Mouse (Mus musculus) kidney, postnatal 14 days (tissue): ENCODE results near the gene 2510009E07Rik.
"Not testable (repeated sequence)": the region's sequence is repeated elsewhere in the genome, so short reads cannot be mapped to it uniquely, and the experiment has no call there.

ENCODE experiments used
- DNase-seq: peaks from one replicate; pipeline ENCODE4 v3.0.0; 2022; ENCODE audit warnings: mixed read lengths

The 2510009E07Rik gene

DNA sequence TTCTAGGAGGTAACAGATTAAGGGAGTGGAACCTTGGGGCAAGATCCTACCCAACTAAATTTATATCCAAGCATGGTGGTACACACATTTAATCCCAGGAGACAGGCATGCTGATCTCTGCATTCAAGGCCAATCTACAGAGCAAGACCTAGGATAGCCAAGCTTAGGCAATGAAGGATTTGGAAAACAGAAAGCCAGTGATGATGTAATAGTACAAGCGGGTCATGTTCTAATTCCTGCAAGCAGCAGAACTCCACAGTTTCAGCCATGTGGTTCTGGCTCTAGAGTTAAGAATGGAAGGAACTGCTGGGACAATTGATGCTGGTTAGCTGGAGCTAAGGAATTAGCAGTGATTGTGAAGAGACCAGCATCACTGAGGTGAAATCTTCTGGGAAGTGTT is 20.8 kb downstream of the 2510009E07Rik start:
- DNase-seq = not testable (repeated sequence)

DNA sequence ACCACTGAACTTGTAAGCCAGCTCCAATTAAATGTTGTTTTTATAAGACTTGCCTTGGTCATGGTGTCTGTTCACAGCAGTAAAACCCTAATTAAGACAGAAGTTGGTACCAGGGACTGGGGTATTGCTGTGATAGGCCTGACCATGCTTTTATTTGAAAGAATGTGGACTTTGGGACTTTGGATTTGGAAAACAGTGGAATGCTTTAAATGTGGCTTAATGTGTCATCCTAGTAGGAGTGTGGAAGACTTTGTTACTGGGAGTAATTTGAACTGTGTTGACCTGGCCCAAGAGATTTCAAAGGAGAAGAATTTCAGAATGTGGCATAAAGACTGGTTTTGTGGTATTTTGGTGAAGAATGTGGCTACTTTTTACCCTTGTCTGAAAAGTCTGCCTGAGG is 21.4 kb downstream of the 2510009E07Rik start:
- not testable (repeated sequence) for DNase-seq

DNA sequence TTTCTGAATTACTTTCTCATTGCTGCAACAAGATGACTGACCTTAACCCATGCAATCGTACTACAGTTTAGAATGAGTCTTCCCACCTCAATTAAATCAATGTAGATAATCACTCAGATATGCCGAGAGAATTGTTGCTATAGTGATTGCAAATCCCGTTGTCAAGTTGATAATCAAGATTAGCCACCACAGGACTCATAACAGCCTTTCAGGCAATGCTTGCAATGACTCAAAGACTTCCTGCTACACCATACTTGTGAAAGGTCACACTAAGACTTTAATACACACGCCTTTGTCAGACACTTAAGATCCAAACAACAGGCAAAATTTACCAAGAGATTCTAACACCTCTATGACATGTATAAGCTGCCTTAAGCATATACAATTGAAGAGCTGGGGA is 22.6 kb downstream of the 2510009E07Rik start:
- DNase-seq = no peak

- no peak for DNase-seq
Observed at GRCm38 (mm10) chr16:21665423-21665986, 29.0 kb downstream of the 2510009E07Rik start.

- no peak for DNase-seq
Observed at GRCm38 (mm10) chr16:21664633-21665363, 29.7 kb downstream of the 2510009E07Rik start.

DNA sequence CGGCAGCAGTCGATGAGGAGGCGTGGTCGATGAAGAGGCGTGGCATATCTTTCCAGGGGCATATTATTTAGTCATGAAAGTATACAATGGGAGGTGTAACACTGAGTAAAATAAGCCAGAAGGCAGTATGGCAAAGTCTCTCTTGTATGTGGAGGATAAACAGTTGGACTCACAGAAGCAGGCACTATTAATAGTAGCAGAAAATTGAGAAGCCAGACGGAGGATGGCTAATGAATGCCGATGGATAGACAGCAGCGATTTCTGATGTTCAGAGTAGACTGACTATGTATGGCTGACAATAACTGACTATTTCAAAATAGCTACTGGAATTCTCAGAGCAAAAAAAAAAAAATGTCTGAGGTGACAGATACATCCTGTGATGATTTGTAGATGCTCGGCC is 38.5 kb downstream of the 2510009E07Rik start:
- DNase-seq = no peak

DNA sequence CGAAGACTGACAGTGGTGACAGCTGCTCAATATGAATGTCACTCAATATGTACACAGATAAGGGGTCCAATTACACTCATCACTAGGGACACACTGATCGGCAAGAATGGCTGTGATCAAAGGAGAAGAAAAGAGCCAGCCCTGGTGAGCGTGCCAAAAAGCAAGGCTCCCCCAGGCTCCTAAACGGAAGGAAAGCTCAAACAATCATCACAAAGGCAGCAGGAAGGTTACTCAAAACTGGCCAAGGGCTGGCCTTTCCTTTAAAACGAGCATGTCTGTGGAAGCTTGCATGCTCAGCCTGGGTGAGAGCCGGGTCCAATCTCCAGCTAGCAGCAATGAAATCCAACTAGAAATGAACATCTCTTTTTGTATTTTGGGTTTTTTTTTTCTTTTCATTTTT is 39.2 kb downstream of the 2510009E07Rik start:
- peak; percentile 47 for DNase-seq

GRCm38 (mm10) chr16:21654384-21654783 is 40.1 kb downstream of the 2510009E07Rik start:
- DNase-seq = no peak

DNA sequence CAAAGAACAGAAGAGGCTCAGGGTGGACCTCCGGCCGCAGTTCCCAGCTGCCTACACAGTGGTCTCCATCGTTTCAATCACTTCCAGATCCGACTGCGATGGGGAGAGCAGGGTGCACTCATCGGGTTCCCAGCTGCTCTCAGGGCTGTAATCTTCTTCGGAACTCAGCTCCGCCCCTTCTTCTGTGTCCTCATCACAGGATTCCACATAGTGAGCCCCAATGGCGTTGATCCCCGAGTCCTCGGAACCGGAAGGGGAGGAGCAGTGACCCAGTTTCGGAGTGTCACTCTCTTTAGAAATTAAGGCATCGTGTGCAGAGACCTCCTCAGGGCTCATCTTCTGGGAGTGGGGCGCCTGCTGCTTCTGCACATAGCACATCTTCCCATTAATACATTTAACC is 41.3 kb downstream of the 2510009E07Rik start:
- no peak for DNase-seq

DNA sequence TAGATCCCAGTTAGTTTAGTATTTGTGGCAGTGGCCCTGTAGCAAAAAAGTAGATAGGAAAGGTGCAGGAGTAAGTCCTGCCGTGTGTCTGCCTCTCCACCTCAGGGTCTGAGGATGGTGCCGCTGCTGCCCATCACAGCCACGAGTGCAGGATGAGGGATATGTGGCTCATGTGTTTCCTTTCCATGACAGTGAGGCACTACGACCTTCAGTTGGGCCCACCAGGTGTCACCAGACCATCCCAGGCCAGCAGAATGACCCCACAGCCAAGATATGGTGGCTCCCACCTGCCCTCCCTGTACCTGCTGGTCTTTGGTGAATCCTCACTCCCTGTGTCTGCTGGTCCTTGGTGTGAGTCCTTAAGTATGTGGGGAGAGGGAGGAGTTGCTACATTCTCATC is 43.3 kb downstream of the 2510009E07Rik start:
- no peak for DNase-seq

DNA sequence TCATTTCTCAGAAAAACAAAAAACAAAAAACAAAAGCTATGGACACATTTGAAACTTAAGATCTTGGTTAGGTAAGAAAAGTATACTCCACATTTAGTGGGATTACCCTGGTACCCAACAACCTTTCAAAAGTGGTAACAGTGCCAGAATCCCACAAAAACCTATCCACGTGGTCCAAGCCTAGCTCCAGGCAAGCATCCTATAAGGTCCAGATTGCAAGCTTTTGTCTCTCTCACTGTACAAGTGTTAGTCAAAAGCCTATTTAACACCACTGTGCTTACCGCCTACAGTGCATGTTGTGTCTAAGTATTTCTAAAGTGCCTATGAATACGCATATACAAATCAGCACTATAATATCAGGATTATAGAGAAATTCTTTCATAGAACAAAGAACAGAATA is 44.2 kb downstream of the 2510009E07Rik start:
- no peak for DNase-seq

DNA sequence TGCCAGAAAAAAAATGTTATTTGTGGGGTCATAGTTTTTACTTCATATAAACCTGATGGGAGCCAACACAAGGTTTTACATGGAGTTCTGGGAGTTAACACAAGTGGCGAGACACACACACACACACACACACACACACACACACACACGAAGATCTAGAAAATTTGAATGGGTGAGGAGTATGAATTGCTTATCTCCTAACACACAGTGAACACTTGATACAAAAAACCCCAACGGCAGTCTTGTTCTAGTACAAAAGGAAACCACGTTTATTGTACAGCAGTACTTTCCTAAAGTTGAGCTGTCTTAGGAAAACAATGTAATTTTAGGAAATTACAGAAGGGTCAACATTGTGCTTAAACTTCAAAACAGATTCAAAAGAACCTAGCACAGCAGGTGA is 45.7 kb downstream of the 2510009E07Rik start:
- no peak for DNase-seq

DNA sequence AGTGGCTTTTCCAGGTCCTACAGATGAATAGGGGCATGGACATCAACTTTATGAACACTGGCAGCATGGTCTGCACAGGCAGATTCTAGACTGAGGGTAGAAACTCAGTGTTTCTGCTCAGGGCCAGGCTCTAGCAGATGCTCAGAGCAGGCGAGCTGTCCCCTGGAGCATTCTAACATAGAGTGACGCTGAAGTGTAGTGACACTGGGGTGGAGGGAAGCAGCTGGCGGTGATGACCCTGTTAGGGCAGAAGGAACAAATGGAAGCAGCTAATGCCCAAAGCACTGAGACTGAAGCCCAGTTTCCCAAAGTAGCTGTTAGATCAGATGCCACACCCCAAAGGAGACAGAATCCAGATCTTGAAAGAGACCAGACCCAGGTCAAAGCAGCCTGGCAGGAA is 48.0 kb downstream of the 2510009E07Rik start:
- no peak for DNase-seq

DNA sequence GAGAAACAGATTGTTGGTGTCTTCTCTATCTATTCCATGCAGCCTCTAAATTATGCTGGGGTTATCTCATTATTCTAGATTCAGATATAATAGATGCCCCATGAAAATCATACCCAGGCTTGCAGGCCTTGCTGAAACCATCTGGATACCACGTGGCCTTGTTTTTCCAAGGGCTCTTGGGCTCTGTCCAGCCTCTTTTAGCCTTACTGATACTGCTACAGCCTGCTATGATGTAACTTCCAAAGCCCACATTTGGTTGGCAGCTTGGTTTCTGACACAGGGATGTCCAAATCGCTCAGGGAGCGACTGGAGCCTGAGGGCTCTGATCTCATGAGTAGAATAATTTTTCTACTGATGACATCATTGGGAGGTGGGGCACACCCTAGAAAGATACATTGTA is 48.5 kb downstream of the 2510009E07Rik start:
- no peak for DNase-seq

DNA sequence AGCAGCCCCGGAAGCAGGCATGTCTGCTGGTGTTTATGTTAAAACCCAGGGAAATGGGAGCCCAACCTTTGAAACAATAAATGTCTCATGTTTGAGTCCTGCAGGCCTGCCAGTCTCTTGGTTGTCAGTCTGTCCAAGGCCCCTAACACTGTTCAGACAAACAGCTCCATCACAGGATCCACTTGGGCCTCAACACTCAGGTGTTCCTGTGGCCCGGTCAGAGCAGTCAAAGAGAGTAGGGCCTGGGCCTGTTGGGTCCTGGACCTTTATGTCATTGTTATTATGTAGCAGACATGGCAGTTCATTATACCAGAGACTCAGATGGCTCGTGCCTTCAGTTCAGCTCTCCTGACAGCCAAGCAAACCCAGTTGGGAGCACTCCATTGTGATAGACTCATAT is 49.9 kb downstream of the 2510009E07Rik start:
- DNase-seq = no peak

DNA sequence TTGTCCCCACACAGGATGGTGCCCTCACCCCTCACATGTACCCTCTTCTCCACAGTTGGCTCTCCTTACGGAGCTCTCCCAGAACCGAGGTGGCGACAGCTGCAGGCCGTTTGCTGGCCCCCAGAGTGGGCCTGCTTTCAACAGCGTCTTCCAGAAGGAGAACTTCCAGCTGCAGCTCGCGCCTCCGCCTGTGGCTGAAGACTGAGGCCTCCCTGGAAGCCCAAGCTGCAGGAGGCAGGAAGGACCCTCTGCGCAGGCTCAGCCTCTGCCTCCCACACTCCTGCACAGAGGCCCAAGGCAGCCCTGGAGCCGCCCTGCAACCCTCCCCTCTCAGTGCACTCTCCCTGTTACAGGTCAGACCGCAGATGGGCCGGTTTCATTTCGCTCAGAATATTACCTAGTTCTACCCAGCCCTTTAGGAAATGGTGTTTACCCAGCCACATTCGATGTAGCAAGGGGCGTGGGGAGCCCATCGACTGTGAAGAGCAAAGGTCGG is 50.4 kb downstream of the 2510009E07Rik start:
- DNase-seq = peak; percentile 84

GRCm38 (mm10) chr16:21643621-21644041 is 50.8 kb downstream of the 2510009E07Rik start:
- no peak for DNase-seq

GRCm38 (mm10) chr16:21642906-21643305 is 51.6 kb downstream of the 2510009E07Rik start:
- DNase-seq = peak; percentile 50

- peak; percentile 64 for DNase-seq
Observed at GRCm38 (mm10) chr16:21641944-21642343, 52.5 kb downstream of the 2510009E07Rik start.

DNA sequence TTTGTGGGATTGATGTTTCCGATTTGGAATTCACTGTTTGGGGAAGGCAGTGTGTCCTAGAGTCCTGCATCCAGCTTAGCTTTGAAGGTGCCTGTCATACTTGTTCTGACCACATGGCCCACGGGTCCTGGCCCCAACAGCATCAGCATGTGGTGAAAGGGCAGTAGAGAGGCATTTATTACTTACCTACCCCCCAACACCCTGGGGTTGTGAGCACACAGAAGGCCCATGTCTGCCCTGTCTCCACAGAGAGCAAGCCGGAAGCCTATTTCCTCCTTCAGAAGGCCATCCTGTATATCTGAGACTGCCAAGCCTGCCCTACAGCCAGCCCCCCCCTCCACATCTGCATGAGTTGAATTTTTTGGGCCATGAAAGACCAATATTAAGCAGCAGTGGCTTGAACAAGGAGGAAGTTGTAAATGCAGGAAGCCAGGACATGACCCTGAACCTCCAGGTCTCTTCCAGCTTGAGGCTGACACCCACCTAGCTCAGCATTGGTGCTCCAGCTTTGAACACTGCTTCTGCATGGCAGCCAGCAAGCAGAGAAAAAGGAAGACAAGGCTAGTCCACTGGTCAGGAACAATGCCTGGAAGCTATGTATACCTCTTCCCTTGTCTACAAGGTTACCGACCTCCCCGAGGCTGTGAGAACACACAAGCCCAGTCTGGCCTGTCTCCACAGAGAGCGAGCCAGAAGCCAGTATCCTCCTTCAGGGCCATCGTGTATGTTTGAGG is 53.5 kb downstream of the 2510009E07Rik start:
- peak; percentile 47 for DNase-seq

- DNase-seq = no peak
Observed at GRCm38 (mm10) chr16:21637201-21637819, 57.2 kb downstream of the 2510009E07Rik start.

- no peak for DNase-seq
Observed at GRCm38 (mm10) chr16:21636156-21636853, 58.2 kb downstream of the 2510009E07Rik start.

- no peak for DNase-seq
Observed at GRCm38 (mm10) chr16:21634460-21634859, 60.0 kb downstream of the 2510009E07Rik start.
